9 mouse cellular contexts compared by ENCODE assay signal in the genomic region with DNA sequence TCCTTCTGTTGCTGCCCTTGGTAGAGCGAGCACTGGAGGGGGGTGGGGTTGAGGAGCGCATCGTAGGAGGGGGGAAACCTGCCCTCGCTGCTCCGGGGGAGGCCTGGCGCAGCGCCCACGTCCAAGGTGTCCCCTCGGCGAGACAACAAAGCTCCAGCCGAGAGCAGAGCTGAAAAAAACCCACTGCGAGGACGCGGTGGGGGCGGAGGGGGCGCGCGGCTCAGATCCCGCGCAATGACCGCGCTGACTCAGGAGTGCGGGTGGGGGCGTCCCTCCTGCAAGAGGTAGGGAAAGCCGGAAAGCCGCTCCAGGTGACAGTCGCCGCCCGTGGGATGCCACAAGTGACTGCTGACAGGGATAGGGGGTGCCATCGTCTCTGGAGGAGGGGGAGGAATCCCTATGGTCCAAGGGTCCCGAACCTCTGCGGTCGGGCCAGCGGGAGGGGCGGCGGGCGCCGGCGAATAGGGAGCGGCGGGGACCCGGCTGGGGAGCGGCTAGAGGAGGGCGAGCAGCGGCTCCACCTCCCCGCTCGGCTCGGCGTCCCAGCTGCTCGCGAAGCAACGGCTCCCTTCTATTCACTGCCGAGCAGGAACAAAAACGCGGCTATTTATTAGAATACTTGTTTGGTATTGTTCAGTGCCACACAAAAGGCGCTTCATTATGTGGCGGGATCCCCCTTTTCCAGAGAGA. TPM values are rescaled to one million over a fixed set of nuclear protein-coding genes. Genes with fewer than 3 reads are reported as not detected.
A peak's percentile ranks its signal among the peaks of the same experiment; 100 is the strongest.
DNase-seq lines count a peak whose midpoint lies in the region; ATAC-seq lines count a peak whose summit lies in the region.
"Had no signal": no experiment of that assay in that cellular context is flagged by ENCODE, and none has a peak within 500 bp of the region (broad histone marks: within the 10 kb centered on the region; RNA-seq: fewer than 3 reads in every experiment).

No protein-coding gene starts in this region.

- H3K27ac ChIP-seq in embryonic facial prominence, embryonic 11.5 days (replicated peaks; ENCODE audit: low read depth, low read length), result no peak overlapping the region
- H3K27ac ChIP-seq in hindbrain, embryonic 15.5 days (replicated peaks), result peak overlapping the region; percentile 43
- no peak overlapping the region for H3K27ac ChIP-seq in neural tube, embryonic 12.5 days

- no peak overlapping the region; the same call in 1 of the 2 replicates for H3K9ac ChIP-seq in embryonic facial prominence, embryonic 11.5 days (replicated peaks; ENCODE audit: low read length)
- H3K9ac ChIP-seq in hindbrain, embryonic 15.5 days, result peak overlapping the region; percentile 28; the same call in 1 of the 2 replicates
- H3K9ac ChIP-seq in neural tube, embryonic 12.5 days, result 0 out of 2 replicates have a peak overlapping the region, but pooled peaks have one; percentile 41

- DNase-seq in layer of hippocampus, postnatal 10 days (ENCODE audit: low spot score in 2 of 2), result peak; percentile 26 to 58
- DNase-seq in layer of hippocampus, postnatal 25 days (ENCODE audit: extremely low spot score in 1 of 2, low spot score in 1 of 2), result no peak
- peak; percentile 55 for DNase-seq in embryonic facial prominence, embryonic 11.5 days (ENCODE audit: low spot score)
- no peak for DNase-seq in adrenal gland, adult 8-10 months
- DNase-seq in kidney, postnatal 14 days, result no peak
- DNase-seq in spleen, postnatal 36 days (ENCODE audit: low spot score in 2 of 2), result no peak

- H3K36me3 ChIP-seq in embryonic facial prominence, embryonic 11.5 days (replicated peaks; ENCODE audit: control insufficient read depth, insufficient read depth, low read depth, low read length), result no peaks in the 10 kb centered on the region
- H3K36me3 ChIP-seq in hindbrain, embryonic 15.5 days, result no peaks in the 10 kb centered on the region
- no peaks in the 10 kb centered on the region for H3K36me3 ChIP-seq in neural tube, embryonic 12.5 days

- WGBS in embryonic facial prominence, embryonic 11.5 days, result under 1% methylated on average over 54 of the region's 57 CpGs
- under 1% methylated on average over 57 of the region's 57 CpGs for WGBS in hindbrain, embryonic 15.5 days
- under 1% methylated on average over 57 of the region's 57 CpGs for WGBS in neural tube, embryonic 12.5 days

- H3K9me3 ChIP-seq in embryonic facial prominence, embryonic 11.5 days (replicated peaks; ENCODE audit: control insufficient read depth, low read length), result no peaks in the 10 kb centered on the region
- H3K9me3 ChIP-seq in hindbrain, embryonic 15.5 days, result no peaks in the 10 kb centered on the region
- no peaks in the 10 kb centered on the region for H3K9me3 ChIP-seq in neural tube, embryonic 12.5 days

- H3K27me3 ChIP-seq in embryonic facial prominence, embryonic 11.5 days (ENCODE audit: control insufficient read depth, insufficient read depth, low read length), result peaks cover 79% of the 10 kb centered on the region
- H3K27me3 ChIP-seq in hindbrain, embryonic 15.5 days, result peaks cover 60% of the 10 kb centered on the region
- peaks cover 94% of the 10 kb centered on the region for H3K27me3 ChIP-seq in neural tube, embryonic 12.5 days (replicated peaks)

- peaks cover 2% of the 10 kb centered on the region for H3K4me1 ChIP-seq in embryonic facial prominence, embryonic 11.5 days (ENCODE audit: control insufficient read depth, insufficient read depth, low read length)
- peaks cover 30% of the 10 kb centered on the region for H3K4me1 ChIP-seq in hindbrain, embryonic 15.5 days (replicated peaks)
- peaks cover 30% of the 10 kb centered on the region for H3K4me1 ChIP-seq in neural tube, embryonic 12.5 days

- peak overlapping the region; percentile 40 for H3K4me2 ChIP-seq in embryonic facial prominence, embryonic 11.5 days (ENCODE audit: low read depth, low read length)
- H3K4me2 ChIP-seq in hindbrain, embryonic 15.5 days, result peak overlapping the region; percentile 53
- peak overlapping the region; percentile 71 for H3K4me2 ChIP-seq in neural tube, embryonic 12.5 days (replicated peaks)

- peak; percentile 78 for ATAC-seq in embryonic facial prominence, embryonic 11.5 days (replicated peaks; ENCODE audit: insufficient number of reproducible peaks, low FRiP score, low TSS enrichment, low read depth)
- ATAC-seq in hindbrain, embryonic 15.5 days (ENCODE audit: low FRiP score, low read depth), result peak; percentile 28; the same call in 1 of the 2 replicates
- peak; percentile 55; the same call in 1 of the 2 replicates for ATAC-seq in neural tube, embryonic 12.5 days (ENCODE audit: low FRiP score, low read depth)

- peak overlapping the region; percentile 20 for H3K4me3 ChIP-seq in embryonic facial prominence, embryonic 11.5 days (ENCODE audit: low read depth, low read length)
- H3K4me3 ChIP-seq in hindbrain, embryonic 15.5 days, result peak overlapping the region; percentile 35
- H3K4me3 ChIP-seq in neural tube, embryonic 12.5 days, result peak overlapping the region; percentile 28

RNA-seq across cellular contexts. Expression of a gene that starts 10.0 kb away (rescaled TPM):
- total RNA-seq in layer of hippocampus, postnatal 10 days (2021), result 10 to 100 TPM; 11.6 to 12.1 TPM
- 10 to 100 TPM; 10.8 to 11.6 TPM for total RNA-seq in layer of hippocampus, postnatal 25 days (2021)
- 1.5 and 1.8 TPM in 2 replicates for polyA plus RNA-seq in embryonic facial prominence, embryonic 11.5 days (2014; fragmentation: Nextera tagmentation; extraction: Ambion mirVana)
- polyA plus RNA-seq in hindbrain, embryonic 15.5 days (2015; fragmentation: Nextera tagmentation; extraction: Ambion mirVana), result 1.9 TPM in 2 replicates
- polyA plus RNA-seq in neural tube, embryonic 12.5 days (2016; fragmentation: Nextera tagmentation; extraction: Ambion mirVana), result 1.9 and 2.0 TPM in 2 replicates
- total RNA-seq in adrenal gland, adult 8-10 months (2022), result not detected
- polyA plus RNA-seq: large intestine, adult 2 months had no signal

Comparison
In these comparisons a context has a peak if more than half of its experiments do, and no peak if none do; other contexts are left out.
1. DNase-seq: peak in layer of hippocampus, postnatal 10 days (2 of 2) and embryonic facial prominence, embryonic 11.5 days (single experiment); none in layer of hippocampus, postnatal 25 days (0 of 2), adrenal gland, adult 8-10 months (single experiment), kidney, postnatal 14 days (single experiment) and spleen, postnatal 36 days (0 of 2).
2. ATAC-seq: peak in every context shown above with its lines; median percentile 78 in embryonic facial prominence, embryonic 11.5 days; 55 in neural tube, embryonic 12.5 days; 28 in hindbrain, embryonic 15.5 days.
3. RNA of a gene that starts 10.0 kb away (total RNA-seq): 11.6 to 12.1 TPM in layer of hippocampus, postnatal 10 days and 10.8 to 11.6 TPM in layer of hippocampus, postnatal 25 days; not detected in adrenal gland, adult 8-10 months; every median in the first group is over 10 times any median in the second.
4. Peak in every context shown above with its lines, with median percentiles within 50 percentile points of each other: H3K4me2 ChIP-seq and H3K4me3 ChIP-seq.